Mouse (Mus musculus): ENCODE results near the gene Ints11. TPM values are rescaled to one million over a fixed set of nuclear protein-coding genes. Genes with fewer than 3 reads are reported as not detected.

The Ints11 gene
- polyA plus RNA-seq, 1 experiment: 12.5 TPM

DNA sequence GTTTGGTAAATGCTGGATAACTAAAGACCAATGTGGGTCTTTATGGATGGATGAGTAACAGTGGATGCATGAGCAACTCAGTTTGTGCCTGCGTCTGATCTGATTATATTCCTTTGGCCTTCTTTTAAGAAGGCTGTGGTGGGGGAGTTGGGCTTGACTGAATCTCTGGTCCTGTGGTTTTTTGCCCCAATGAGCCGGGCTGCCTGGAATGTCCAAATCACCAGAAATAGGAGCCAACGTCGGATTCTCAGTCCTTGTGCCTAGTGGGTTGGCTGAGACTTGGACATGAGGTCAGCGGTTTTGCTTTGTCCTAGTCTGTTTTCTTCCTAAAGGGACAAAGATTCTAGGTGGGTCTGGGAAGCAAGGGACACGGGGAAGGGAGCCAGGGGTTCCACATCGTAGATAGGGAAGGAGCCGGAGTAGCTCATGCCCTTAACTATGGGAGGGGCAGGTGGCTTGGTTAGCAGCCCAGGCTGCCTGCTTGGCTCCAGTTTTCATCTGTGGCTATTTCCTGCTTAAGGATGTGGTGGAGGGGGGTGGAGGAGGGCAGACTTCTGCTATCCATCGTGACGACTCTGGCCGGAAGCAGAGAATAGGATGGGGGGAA is 31.8 kb upstream of the Ints11 start:
- peaks cover 30% of the 10 kb centered on the region for H3K27me3 ChIP-seq (replicated peaks)
- no peaks in the 10 kb centered on the region for H3K9me3 ChIP-seq
- TF ChIP-seq GATA1 (IDR thresholded peaks at IDR 0.05; ENCODE audit: borderline replicate concordance, low read length): no peak
- TF ChIP-seq FLI1 (IDR thresholded peaks at IDR 0.05; ENCODE audit: low read length): no peak
- peak overlapping the region; percentile 83 for H3K4me3 ChIP-seq (replicated peaks)
- peaks cover 72% of the 10 kb centered on the region for H3K4me1 ChIP-seq
- peaks cover 11% of the 10 kb centered on the region for H3K36me3 ChIP-seq (replicated peaks; ENCODE audit: low read length)

GRCm38 (mm10) chr4:155838187-155839153 is 30.9 kb upstream of the Ints11 start:
- no peak for TF ChIP-seq FLI1 (IDR thresholded peaks at IDR 0.05; ENCODE audit: low read length)
- TF ChIP-seq GATA1 (IDR thresholded peaks at IDR 0.05; ENCODE audit: borderline replicate concordance, low read length): no peak
- Histone ChIP-seq H3K4me3 (replicated peaks) (peak overlapping the region; percentile 6), H3K36me3 (replicated peaks; ENCODE audit: low read length) (peaks cover 2% of the 10 kb centered on the region), H3K9me3 (no peaks in the 10 kb centered on the region), H3K27me3 (replicated peaks) (peaks cover 39% of the 10 kb centered on the region), H3K4me1 (peaks cover 68% of the 10 kb centered on the region)

DNA sequence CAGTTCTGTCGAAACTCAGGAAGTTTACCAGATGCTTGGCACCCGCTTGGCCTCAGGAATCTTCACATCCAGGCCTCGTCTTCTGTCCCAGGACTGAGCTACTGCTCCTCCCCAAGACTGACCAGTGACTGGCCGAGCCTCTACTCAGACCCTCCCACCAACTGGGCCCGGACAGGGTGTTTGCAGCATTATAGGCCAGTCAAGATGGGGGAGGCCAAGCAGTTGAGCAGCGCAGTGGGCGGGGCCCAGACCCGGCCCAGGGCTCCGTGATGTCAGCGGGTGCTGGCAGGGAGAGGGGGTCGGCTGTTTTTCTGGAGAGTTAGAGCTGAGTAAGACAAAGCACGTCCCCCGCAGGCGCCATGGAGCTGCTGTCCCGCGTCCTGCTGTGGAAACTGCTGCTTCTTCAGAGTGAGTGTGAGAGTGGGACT is 29.8 kb upstream of the Ints11 start, which contains the start of gene Mxra8:
Mxra8 (plus strand) TSS at position 198 of the 428 bp plus-strand sequence.
- TF ChIP-seq FLI1 (IDR thresholded peaks at IDR 0.05; ENCODE audit: low read length): no peak
- Histone ChIP-seq H3K9me3 (no peaks in the 10 kb centered on the region), H3K36me3 (replicated peaks; ENCODE audit: low read length) (no peaks in the 10 kb centered on the region), H3K4me1 (peaks cover 59% of the 10 kb centered on the region), H3K27me3 (replicated peaks) (peaks cover 42% of the 10 kb centered on the region), H3K4me3 (replicated peaks) (peak within 1 kb of the TSS; percentile 92)

DNA sequence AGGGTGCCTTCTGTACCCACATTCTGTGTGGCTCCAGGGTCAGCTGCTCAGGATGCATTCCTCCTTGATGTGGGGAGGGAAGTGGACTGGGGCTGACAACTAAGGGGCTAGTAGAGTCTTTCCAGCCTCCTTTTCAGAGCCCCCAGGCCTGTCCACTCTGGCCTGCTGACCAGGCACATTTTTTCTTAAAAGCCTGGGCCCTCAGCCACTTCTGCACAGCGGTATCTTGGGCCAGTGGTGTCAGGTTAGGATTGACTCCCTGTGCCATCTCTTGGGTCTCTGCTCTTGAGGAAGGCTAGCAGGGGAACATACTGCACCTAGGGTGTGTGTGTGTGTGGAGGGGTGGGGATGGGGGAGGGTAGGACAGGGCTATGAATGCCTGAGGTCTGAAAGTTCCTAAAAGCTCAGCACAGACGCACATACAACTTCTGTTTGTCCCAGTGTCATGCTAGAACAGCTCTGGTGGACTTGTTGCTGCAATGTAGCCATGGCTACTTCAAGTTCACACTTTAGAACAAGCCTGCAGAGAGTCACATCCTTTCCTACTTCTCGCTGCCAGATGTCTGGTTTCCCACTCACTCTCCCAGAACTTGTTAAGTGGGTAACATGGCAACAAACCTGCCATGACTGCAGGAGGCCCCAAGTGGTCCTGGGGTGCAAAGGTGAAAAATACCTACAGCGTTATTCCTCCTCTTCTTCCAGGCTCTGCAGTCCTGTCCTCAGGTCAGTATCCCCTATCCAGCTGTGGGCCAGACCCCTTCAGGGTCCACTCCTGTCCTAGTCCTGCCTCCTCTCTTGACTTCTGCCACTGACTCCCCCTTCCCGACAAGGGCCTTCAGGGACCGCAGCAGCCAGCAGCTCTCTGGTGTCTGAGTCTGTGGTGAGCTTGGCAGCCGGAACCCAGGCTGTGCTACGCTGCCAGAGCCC is 29.0 kb upstream of the Ints11 start:
- peaks cover 42% of the 10 kb centered on the region for H3K27me3 ChIP-seq (replicated peaks)
- no peaks in the 10 kb centered on the region for H3K9me3 ChIP-seq
- H3K36me3 ChIP-seq (replicated peaks; ENCODE audit: low read length): no peaks in the 10 kb centered on the region
- TF ChIP-seq GATA1 (IDR thresholded peaks at IDR 0.05; ENCODE audit: borderline replicate concordance, low read length) (no peak), FLI1 (IDR thresholded peaks at IDR 0.05; ENCODE audit: low read length) (no peak)
- H3K4me3 ChIP-seq (replicated peaks): peak overlapping the region; percentile 92
- peaks cover 59% of the 10 kb centered on the region for H3K4me1 ChIP-seq

DNA sequence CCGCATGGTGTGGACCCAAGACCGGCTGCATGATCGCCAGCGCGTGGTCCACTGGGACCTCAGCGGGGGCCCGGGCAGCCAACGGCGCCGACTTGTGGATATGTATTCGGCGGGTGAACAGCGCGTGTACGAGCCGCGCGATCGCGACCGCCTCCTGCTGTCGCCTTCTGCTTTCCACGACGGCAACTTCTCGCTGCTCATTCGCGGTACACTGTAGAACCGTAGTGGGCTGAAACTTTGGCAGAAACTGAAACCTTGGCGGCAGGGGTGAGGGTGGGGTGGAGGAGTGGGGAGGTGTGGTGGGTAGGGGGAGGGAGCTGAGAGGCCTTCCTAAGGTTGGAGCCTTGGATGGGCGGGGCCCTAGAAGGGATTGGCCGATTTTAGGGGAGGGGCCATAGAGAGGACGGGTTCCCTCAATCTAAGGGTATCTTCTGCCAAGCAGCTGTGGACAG is 28.3 kb upstream of the Ints11 start:
- peaks cover 59% of the 10 kb centered on the region for H3K4me1 ChIP-seq
- no peaks in the 10 kb centered on the region for H3K36me3 ChIP-seq (replicated peaks; ENCODE audit: low read length)
- TF ChIP-seq GATA1 (IDR thresholded peaks at IDR 0.05; ENCODE audit: borderline replicate concordance, low read length) (no peak), FLI1 (IDR thresholded peaks at IDR 0.05; ENCODE audit: low read length) (no peak)
- peak overlapping the region; percentile 92 for H3K4me3 ChIP-seq (replicated peaks)
- H3K27me3 ChIP-seq (replicated peaks): peaks cover 42% of the 10 kb centered on the region
- no peaks in the 10 kb centered on the region for H3K9me3 ChIP-seq

GRCm38 (mm10) chr4:155841651-155842270 is 27.6 kb upstream of the Ints11 start:
- Histone ChIP-seq H3K4me1 (peaks cover 62% of the 10 kb centered on the region), H3K4me3 (replicated peaks) (peak overlapping the region; percentile 92), H3K27me3 (replicated peaks) (peaks cover 42% of the 10 kb centered on the region), H3K9me3 (no peaks in the 10 kb centered on the region), H3K36me3 (replicated peaks; ENCODE audit: low read length) (no peaks in the 10 kb centered on the region)
- TF ChIP-seq GATA1 (IDR thresholded peaks at IDR 0.05; ENCODE audit: borderline replicate concordance, low read length) (no peak), FLI1 (IDR thresholded peaks at IDR 0.05; ENCODE audit: low read length) (no peak)

DNA sequence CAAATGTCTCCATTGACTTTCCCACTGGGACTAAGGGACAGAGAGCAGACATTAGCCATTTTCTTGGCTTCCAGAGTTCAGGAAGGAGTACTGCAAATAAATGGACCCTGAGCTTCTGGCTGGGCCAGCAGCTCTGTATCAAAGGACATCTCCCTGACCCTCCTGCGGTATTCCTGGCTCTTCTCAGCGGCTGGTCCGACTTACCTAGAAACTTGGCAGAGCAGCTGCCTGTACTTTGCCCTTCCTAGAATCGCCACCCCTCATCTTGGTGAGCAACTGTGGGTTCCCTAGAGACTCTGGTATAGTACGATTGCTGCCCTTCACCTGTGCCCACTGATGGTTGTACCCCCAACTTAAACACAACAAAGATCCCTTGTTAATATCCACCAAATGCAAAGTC is 26.1 kb upstream of the Ints11 start:
- H3K27me3 ChIP-seq (replicated peaks): peaks cover 42% of the 10 kb centered on the region
- H3K4me3 ChIP-seq (replicated peaks): no peak overlapping the region
- no peaks in the 10 kb centered on the region for H3K36me3 ChIP-seq (replicated peaks; ENCODE audit: low read length)
- no peaks in the 10 kb centered on the region for H3K9me3 ChIP-seq
- peaks cover 58% of the 10 kb centered on the region for H3K4me1 ChIP-seq
- no peak for TF ChIP-seq FLI1 (IDR thresholded peaks at IDR 0.05; ENCODE audit: low read length)
- no peak for TF ChIP-seq GATA1 (IDR thresholded peaks at IDR 0.05; ENCODE audit: borderline replicate concordance, low read length)

DNA sequence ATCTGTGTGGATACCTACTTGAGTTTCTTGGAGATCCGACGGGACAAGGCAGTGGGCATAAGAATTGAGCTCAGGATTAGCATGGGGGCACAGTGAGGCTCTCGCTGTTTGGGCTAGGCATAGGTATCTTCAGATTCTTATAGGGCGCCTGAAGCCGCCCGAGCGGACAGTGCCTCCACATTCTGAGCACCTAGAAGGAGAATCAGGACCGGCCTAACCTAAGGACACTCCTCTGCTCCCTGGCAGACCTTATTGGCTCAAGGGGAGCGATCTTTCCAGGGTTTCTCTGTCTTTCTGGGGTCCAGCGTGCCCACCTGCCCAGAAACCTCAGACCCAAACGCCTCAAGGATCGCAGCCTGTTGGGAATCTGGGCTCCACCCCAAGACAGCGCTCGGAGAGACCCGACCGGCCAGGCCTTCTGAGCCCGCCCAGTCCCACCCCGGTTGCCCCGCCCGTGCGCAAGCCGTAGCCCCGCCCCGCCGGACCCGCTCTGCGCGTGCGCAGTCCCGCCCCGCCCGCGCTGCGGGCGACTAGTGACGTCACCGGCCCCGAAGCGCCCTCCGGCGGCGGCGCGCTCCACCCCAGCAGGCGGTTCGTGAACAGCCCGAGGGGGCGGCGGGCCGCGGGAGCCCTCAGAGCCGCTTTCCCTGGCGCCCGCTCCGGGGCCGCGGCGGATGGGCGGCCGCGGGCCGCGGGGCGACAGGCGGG is 22.3 kb upstream of the Ints11 start, which contains the start of gene Dvl1:
Dvl1 (plus strand) TSS at position 532 of the 708 bp plus-strand sequence.
- Histone ChIP-seq H3K27me3 (replicated peaks) (peaks cover 16% of the 10 kb centered on the region), H3K36me3 (replicated peaks; ENCODE audit: low read length) (peaks cover 6% of the 10 kb centered on the region), H3K4me1 (peaks cover 60% of the 10 kb centered on the region), H3K9me3 (no peaks in the 10 kb centered on the region), H3K4me3 (replicated peaks) (peak within 1 kb of the TSS; percentile 100)
- no peak for TF ChIP-seq FLI1 (IDR thresholded peaks at IDR 0.05; ENCODE audit: low read length)
- TF ChIP-seq GATA1 (IDR thresholded peaks at IDR 0.05; ENCODE audit: borderline replicate concordance, low read length): no peak
